Mouse (Mus musculus) small intestine, adult 2 months (tissue): Measurements from ENCODE around the gene Serpina3k.

ENCODE experiments used
- CTCF ChIP-seq: fragments of 200-500 bp; IDR thresholded peaks from 2 replicates; pipeline ENCODE4 v1.5.1; 2012; ENCODE audit warnings: low read depth, mild to moderate bottlenecking, control low read depth, inconsistent platforms, low read length, moderate library complexity, mixed read lengths; ENCODE audit not compliant: insufficient replicate concordance, insufficient read length; ENCODE audit errors: extremely low read depth
- POLR2A ChIP-seq: fragments of 200-500 bp; IDR thresholded peaks from 2 replicates; pipeline ENCODE4 v1.6.1; 2012; ENCODE audit warnings: low read depth, mild to moderate bottlenecking, control low read depth, inconsistent platforms, low read length, moderate library complexity

DNA sequence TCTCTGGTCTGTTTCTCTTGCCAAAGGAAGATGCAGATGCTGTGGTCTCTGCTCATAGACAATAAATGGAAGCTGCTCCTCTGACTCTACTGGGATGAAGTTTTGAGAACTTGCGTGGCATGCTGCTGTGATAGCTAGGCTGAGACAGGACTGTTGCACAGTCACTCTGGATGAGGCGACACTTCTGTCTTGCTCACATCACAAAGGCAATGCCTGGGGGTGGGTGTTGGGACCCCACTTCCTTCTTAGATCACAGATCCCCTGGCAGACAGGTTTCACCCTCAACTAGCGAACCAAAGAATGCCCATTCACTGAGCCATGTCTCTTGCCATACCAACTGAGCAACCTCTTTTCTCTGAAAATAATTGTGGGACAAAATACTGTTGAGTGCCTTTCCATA is 419 bp downstream of the Serpina3k start:
- TF ChIP-seq POLR2A, result no peak
- no peak for TF ChIP-seq CTCF
